Mouse (Mus musculus) urinary bladder, postnatal 4 days (tissue): ENCODE results near the gene Tdrkh.

Experiments
- DNase-seq, 2 experiments: peaks; one replicate each; pipeline ENCODE4 v3.0.0; 2021 to 2022; ENCODE audit warnings: low spot score in 2 of 2

Gene Tdrkh

DNA sequence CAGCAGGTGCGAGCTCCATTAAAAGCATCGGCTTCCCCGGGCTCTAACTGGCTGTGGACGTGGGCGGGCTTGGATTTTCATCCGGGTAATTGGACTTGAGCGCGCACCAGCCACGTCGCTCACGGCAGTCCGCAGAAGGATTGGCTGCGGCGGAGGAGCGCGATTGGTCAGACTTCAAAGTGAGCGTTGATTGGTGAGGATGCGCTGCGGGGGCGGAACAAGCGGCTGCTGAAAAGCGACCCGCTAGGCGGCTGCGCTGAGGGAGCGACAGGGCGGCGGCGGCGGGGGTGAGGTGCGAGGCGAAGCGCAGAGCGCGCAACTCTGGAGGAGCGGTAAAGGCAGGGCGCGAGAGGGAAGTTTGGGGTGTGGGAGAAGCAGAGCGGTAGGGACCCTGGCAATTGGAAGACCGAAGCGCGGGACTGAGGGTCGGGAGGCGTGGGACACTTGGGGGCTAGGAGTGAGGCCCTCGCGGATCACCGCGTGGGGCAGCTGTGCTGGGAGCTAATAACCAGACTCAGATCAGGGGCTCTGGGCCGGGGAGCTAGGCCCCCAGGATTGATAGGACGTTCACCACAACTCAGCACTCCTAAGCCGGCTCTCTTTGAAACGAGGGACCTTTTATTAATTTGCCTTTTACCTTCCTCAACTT, at the start of gene Tdrkh:
Gene Tdrkh, plus strand, starts transcription at position 243 of the 649 bp plus-strand sequence.
- DNase-seq = peak; percentile 91 to 95

DNA sequence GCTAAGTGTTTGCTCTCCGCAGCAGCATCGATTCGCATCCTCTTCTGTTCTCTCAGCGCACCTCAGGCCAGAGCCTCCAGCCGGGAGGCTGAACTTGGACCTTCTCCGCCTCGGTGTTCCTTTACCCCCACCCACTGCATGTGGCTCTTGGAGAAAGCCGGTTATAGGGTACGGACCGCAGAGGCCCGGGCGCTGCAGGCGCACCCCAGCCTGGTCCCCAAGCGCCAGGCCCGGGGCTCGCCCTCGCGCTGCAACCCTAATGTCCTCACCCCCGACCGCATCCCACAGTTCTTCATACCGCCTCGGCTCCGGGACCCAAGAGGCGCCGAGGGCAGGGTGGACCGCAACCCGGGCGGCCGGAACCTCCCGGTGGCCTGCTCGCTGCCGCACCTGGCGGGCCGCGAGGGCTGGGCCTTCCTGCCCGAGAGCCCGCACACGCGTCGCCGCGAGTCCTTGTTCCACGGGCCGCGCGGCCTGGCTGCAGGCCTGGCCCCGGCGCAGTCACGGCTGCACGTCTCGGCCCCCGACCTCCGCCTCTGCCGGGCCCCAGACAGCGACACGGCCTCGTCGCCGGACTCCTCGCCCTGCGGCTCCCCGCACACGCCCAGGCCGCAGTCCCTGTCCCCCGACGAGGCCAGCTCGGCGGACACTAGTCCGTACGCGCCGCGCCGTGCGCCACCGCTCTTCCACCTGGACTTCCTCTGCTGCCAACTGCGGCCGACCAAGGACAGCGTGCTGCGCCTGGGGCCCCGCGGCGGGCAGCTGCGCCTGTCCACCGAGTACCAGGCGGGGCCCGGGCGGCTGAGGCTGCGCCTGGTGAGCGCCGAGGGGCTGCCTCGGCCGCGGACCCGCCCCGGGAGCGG, 49.6 kb upstream of the Tdrkh start:
- peak in 1 of 2 experiments; percentile 49 for DNase-seq

DNA sequence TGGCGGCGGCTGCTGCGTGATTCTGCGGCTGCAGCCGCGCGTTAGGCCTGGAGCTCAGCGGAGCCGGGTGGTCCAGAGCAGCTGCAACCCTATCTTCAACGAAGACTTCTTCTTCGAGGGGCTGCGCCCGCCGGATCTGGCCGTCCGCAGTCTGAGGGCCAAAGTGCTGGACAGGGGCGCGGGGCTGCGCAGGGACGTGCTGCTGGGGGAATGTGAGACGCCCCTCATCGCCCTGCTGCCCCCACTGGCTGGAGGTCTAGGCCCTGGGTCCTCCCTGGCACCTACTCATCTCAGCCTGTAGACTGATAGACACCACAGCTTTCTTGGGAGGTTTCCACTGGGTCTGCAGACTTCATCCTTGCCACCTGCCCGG, 48.9 kb upstream of the Tdrkh start:
- DNase-seq = no peak

DNA sequence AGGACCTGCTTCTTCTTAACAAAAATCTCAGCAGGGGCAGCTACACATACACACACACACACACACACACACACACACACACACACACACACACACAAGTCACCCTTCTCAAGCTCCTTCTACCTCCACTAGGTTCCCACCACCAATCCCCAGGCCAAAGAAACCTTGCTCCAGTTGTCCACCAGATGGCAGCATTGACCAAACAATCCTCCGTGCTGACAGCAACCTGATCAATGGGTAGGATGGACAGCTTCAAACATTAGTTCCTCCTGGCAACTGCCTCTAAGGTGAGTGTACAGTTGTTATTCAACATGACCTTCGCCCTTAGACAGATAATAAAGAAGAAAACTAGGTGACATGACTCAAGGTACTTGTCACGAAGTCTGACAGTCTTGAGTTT, 46.3 kb upstream of the Tdrkh start:
- peak; percentile 58 to 72 for DNase-seq

DNA sequence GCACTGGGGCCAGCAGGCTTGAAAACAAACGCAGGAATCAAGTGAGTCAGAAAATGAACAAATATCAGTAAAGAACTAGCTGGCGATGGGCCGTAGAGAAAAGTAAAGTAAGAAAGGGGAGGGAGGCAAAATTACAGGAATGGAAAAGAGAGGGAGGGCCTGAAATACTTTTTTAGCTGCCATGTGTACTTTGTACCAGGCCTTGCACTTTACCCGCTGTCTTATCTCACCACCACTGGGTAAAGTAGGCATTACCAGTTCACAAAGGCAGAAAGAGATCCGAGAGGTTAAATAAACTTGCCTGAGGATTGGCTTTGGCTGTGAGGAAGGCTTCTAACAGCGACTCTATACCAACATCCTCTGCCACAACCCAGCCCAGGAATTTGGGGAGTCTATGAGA, 45.6 kb upstream of the Tdrkh start:
- no peak for DNase-seq

DNA sequence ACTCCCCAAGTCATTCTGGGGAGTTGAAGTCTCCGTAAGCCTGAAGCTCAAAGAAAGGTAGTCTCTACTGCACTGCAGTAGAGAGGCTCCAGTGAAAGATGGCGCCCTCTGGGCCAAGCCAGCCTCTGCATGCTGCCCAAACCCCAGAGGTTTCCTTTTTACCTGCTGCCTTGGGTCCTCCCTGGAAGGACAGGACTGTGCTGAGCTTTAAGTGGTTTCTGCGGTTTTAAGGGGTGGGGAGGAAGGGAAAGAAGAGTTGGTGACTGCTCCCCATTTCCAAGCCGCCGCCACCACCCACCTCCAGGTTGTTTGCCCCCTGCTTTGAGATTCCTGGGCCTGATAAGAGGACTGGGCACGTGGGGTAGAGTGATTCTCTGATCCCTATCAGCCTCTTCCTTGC, 44.4 kb upstream of the Tdrkh start:
- DNase-seq = no peak

DNA sequence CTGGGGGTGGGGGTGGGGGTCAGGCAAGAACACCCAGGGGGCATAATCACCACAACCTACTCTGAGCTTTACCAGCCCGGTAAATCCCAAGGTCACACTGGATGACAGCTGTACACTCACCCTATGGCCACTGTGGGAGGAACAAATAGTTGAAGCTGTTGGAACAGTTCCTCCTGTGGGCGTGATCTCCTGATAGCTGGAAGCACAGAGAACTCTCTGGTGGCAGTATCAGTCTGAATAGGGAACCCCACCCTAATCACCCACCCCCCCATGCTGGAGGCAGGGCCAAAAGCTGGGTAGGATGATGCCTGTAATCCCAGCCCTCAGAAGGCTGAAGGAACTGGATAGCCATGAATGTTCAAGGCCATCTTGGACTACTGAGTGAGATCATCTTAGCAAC, 43.4 kb upstream of the Tdrkh start:
- DNase-seq = no peak

DNA sequence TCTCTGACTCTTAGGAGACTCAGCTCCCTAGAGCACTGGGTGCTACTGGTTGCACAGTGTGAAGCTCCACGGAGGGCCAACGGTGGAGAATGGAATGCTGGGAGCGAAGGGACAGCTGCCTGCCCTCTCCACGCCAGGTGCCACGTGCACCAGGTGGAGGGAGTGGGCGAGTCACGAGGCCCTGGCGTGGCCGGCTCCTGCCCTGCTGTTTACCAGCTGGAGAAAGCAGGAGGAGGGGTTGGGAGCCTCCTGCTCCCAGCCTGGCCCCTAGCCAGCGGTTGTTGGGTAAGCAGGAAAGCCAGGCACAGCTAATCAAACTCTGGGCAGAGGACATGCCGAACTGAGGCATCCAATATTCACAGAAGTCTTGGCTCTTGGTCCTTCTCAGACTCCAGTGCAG, 41.4 kb upstream of the Tdrkh start:
- DNase-seq = peak; percentile 71 to 81

DNA sequence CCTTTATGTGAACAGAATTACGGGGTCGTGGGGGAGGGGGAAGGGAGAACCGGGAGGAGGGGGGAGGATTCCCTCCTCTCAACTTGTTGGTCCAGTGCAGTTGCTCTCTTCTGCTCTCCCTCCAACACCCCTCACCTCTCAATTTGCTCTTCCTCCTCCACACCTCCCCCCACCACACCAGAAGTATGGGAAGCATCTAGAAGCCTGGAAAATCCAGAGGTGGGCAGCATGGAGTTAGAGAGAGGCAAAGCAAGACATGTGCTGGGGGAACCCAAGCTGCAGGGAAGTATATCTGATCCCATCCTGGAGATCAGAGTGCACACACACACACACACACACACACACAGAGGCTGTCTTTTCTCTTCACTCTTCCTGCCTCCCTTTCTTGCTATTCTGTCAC, 41.0 kb upstream of the Tdrkh start:
- DNase-seq = no peak

DNA sequence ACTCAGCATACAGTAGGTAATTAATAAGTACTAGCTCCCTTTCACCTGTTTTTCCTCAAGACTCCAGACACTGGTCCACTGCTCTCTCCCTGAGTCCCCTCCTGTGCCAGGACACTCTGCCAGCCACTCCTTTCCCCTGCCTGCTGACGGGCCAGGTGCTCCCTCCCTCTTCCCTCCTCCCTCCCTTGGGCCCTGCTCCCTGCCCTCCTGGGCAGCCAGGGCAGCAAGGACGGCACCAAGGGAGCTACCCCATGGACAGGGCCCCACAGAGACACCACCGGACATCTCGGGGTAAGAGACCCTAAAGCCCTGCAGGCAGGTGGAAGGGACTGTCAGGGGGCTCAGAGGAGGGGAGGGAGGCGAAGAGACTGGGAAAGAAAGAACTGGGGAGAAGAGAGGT, 40.4 kb upstream of the Tdrkh start, which contains the start of gene Rorc:
Gene Rorc, plus strand, starts transcription at position 154 of the 400 bp plus-strand sequence.
- DNase-seq = no peak

DNA sequence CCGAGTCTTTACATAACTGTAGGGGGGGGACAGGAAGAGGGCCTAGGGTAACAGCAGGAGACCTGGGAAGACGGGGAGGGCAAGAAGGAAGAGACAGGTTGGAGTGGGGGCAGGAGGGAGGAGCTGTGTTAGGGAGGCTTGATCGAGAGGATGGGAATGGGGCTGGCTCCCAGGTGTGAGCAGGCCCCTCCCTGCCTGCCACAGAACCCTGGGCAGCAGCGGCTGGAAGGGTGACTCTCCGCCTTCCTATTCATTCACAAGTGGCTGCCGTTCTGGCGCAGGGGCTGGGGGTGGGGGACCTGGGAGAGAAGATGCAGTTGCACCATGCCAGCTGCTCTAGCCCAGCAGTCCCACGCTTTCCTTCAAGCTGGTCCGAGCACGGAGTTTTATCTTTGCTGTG, 40.0 kb upstream of the Tdrkh start:
- no peak for DNase-seq

DNA sequence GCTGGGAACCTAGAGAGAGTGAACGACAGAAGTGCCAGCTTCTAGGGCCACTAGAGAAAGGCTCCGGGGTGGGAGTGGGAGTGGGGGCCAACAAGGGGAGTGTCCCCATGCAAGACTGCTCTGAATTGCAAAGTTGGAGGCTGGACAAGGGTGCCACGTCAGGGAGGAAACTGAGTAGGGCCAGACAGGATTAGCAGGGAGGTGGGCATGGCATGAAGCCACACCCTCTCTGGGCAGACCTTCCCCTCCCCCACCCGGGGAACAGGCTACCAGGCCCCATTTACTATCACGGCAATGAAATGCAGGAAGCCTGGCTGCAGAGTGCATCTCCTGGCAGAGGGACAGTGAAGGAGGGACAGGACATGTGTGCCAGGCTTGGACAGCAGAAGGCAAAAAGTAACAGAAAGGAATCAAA, 39.5 kb upstream of the Tdrkh start:
- no peak for DNase-seq

DNA sequence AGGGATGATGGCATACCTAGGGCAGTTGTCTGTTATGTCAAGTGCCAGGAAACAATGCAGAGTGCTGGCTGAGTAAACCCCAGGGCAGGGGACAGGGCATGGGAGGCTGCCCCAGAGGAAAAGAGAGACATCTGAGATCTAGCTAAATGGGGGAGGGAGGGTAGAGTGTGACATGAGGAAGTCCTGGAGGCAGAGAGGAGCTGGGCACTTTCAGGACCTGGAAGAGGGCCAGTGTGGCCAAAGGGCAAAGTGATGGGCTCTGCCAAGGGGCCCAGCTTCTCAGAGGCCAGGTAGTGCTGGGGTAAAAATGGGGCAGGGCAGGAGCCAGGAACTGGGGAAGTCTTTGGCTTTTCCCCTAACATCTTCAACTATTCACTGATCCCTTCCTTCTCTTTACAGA, 38.4 kb upstream of the Tdrkh start:
- no peak for DNase-seq

DNA sequence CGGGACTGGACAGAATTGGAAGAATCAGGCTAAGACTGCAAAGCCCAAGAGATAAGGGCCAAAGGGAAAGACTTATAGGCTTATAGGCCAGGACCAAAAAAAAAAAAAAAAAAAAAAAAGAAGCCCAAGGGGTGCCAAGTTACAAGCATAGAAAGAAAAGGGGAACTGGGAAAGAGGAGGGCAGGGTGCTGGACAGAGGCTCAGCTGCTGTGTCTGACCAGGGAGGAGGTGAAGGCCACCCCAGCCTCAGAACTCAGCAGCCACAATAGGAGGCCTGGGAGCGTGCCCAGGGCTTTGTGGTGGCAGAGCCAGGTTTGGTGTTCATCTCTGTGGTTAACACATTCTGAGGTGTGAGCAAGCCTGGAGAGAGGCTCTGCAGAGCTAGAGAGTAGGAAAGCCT, 37.9 kb upstream of the Tdrkh start:
- DNase-seq = no peak

DNA sequence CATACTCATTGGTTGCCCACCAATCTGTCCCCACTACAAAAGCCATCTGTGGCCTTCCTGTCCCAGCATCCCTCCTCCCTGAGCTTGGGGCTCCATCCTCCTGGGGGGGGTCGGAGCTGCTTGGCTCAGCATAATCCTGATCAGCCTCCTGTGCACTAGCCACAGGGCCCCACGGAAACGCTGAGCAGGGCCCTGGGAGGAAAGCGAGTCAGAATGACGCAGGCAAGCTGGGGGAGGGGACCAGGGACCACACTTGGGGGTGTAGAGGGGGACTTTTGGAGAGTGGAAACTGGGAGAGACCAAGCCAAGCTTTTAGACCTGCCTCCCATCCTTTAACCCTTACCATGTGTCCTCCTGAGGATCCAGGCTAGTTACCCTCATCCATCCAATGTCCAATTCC, 37.2 kb upstream of the Tdrkh start:
- no peak for DNase-seq

DNA sequence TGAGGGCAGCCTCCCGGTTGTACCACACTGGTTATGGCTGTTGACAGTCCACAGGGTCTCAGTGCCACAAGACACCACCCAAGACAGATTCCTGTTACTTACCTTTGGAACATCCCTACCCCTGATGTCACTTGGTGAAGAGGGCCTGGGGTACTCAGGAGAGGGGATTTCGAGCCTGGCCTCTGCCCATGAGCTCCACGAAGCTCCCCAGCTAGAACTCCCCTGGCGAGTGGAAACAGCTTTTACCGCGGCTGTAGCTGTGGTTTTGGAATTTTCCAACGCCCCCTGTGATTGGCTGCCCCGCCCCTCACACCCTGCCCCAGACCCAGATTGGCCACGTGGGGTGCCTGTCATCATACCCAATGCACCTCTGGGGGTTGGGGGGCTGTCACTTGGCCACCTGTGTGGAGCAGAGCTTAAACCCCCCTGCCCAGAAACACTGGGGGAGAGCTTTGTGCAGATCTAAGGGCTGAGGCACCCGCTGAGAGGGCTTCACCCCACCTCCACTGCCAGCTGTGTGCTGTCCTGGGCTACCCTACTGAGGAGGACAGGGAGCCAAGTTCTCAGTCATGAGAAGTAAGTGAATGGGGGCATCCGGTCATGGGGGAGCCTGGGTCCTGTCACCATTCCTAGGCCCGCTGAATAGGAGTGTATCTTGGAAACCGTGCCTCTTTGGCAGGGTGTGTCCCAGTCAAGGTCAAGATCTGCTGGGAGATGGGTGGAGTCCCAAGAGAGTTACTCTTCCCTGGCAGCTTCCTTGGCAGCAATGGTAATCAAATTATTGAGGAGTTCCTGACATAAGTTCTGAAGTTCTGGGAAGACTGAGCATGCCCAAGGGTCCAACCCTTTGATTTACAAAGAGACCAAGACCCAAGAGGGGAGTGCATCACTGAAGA, 35.8 kb upstream of the Tdrkh start:
- no peak for DNase-seq

DNA sequence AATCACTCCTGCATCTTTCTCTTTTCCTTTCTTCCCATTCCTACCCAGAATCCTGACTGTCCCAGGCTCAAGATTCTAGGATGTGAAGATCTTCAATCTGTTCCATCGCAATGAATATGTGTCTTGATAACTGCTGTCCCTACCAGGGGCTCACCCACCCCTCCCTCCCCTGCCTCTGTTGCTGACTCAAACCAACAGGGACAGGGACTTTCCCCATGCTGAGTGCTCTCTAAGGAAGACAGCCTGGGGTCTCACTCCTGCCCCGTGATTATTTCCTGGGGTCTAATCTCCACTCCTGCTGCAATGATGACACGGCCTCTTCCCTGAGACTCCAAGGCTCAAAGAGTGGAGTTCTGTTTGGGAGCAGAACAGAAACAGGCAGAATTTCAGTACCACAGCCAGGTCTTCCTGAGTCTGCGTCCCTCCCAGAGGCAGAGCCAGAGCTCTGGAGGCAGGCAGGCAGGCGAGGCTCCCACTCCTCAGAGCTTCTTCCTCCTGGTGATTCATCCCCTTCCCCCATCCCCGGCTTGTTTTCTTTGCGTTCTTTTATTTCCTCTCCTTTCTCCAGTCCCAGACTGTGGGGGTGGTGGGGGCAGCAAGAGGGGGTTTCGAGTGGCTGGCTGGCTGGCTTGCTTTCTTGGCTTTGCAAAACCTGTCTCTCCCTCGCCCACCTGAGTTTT, 33.1 kb upstream of the Tdrkh start:
- no peak for DNase-seq

DNA sequence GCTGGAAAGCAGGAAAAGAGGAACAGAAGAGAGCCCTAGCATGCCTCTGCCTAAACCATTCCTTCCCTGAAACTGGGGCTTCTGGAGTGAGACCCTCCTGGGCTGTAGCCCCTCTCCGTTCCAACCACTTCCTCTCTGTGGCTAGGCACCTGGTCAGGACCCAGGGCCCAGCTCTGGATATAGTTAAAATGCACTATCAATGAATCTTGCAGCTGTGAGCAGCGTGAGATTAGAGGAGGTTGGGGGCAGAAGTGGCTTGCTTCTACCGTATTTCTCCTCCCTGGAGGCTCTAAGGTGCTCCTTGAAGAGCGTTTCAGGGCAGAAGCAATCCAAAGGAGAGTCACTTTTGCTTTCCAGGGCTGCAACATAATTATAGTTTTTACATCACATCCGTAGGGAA, 30.8 kb upstream of the Tdrkh start:
- DNase-seq = no peak

DNA sequence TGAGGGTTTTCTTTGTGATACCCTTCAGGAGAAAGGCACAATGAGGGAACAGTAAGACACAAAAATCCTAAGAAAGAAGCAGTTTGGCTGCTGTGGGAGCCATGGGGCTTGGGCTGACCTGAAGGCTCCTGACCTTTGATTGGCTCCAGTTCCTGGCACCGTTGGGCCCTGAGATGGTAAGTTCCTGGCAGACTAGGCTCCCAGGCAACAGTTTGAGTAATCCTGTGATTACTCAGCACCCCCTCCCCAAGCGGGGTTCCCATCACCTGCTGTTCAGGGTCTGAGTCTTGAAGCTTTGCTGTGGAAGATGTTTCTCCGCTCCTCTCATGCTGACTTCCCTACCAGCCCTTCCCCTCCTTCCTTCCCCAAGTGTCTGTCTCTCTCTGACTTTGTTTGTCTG, 29.6 kb upstream of the Tdrkh start:
- DNase-seq = no peak

DNA sequence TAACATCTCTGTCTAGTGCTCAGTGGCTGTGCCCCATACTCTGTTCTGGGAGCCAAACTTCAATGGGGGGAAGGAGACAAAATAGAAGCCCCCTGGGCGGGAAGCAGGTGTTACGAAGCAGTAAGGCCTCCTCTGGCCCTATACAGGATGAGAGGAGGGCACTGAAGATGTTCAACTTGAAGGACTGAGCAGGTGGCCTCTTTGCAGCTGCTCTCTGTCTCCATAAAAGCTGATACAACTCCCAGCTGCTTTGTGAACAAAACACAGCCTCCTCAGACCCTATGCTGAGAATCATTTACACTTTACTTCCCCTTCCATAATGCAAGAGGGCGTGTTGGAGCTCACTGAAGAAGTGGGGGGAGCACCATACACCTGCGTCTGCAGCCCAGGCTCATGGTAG, 26.4 kb upstream of the Tdrkh start:
- no peak for DNase-seq

DNA sequence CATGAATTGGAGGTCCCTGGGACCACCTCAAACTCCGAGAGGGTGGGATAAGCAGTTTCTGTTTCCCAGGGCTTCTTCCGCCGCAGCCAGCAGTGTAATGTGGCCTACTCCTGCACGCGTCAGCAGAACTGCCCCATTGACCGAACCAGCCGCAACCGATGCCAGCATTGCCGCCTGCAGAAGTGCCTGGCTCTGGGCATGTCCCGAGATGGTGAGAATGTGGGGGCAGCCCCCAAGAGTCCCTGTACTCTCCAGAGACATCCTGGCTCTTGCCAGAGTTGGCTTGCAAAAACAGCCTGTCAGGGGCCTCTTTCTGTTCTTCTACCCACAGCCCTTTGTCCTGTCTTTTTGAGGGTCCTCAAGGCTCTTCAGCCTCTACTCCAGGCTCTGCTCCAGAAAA, 25.7 kb upstream of the Tdrkh start:
- no peak for DNase-seq

DNA sequence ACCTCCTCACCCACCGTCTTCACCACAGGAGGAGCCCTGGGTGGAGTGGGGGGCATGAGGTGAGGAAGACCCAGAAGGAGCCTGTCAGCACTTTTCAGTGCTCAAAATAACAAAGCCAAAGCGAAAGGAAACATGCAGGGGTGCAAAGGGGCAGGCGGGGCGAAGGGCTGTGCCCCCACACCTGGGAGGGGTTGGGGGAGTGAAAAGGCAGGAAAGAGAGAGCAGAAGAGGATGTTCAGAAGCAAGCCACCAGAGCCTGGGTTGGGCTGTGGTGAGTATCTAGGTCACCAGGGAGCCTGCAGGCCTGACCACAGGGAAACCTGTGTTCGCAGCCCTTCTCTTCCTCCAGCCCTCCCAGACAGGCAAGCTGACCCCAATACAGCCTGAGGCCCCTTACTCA, 25.0 kb upstream of the Tdrkh start:
- DNase-seq = no peak
